In genomic region chr13:70637662-70638291, GRCm38 (mm10) we compare ENCODE assay signal across 8 mouse cellular contexts. TPM values are rescaled to one million over a fixed set of nuclear protein-coding genes. Genes with fewer than 3 reads are reported as not detected.
DNase-seq lines count a peak whose midpoint lies in the region; ATAC-seq and TF ChIP-seq lines count a peak whose summit lies in the region.

No protein-coding gene starts in this region.

- H3K4me2 ChIP-seq in forebrain, embryonic 15.5 days (replicated peaks), result peak overlapping the region; percentile 74
- H3K4me2 ChIP-seq in lung, embryonic 14.5 days, result peak overlapping the region; percentile 85

- H3K4me1 ChIP-seq in ES-E14 (ENCODE audit: control insufficient read depth in 2 of 2, insufficient read depth in 2 of 2, low read length in 2 of 2, poor library complexity in 1 of 2), result peaks cover 0 to 7% of the 10 kb centered on the region in 2 experiments; a peak in 2 of 4 replicates
- H3K4me1 ChIP-seq in forebrain, embryonic 15.5 days, result peaks cover 27% of the 10 kb centered on the region
- peaks cover 11% of the 10 kb centered on the region; the same call in 1 of the 2 replicates for H3K4me1 ChIP-seq in lung, embryonic 14.5 days (ENCODE audit: insufficient read depth)
- H3K4me1 ChIP-seq in olfactory bulb, adult 2 months (ENCODE audit: control insufficient read depth, insufficient read depth, low read length), result peaks cover 10% of the 10 kb centered on the region
- H3K4me1 ChIP-seq in thymus, adult 2 months (replicated peaks; ENCODE audit: control insufficient read depth, insufficient read depth, low read length), result peaks cover 8% of the 10 kb centered on the region

- WGBS in forebrain, embryonic 15.5 days, result under 1% methylated on average over 42 of the region's 42 CpGs
- under 1% methylated on average over 40 of the region's 42 CpGs for WGBS in lung, embryonic 14.5 days
- WGBS in olfactory bulb, adult 2 months, result under 1% methylated on average over 42 of the region's 42 CpGs
- under 1% methylated on average over 42 of the region's 42 CpGs for WGBS in thymus, adult 2 months

- intact Hi-C loops in heart, postnatal 36 days (cut with DNase I), result no loop called here

- peak; percentile 89 for DNase-seq in ES-E14 (ENCODE audit: low read depth, low spot score)
- peak; percentile 94 for DNase-seq in cerebellum, adult 11-12 months
- DNase-seq in heart, postnatal 36 days, result peak; percentile 93 to 98
- DNase-seq in layer of hippocampus, adult 2 months (ENCODE audit: low spot score in 2 of 2), result peak; percentile 96 to 98
- DNase-seq in lung, embryonic 14.5 days, result peak; percentile 98
- DNase-seq in thymus, adult 2 months, result peak; percentile 91

- H3K4me3 ChIP-seq in ES-E14 (ENCODE audit: insufficient read depth in 1 of 2, low read depth in 1 of 2, low read length in 2 of 2, poor library complexity in 1 of 2, severe bottlenecking in 1 of 2), result peak overlapping the region; percentile 59 to 99
- H3K4me3 ChIP-seq in forebrain, embryonic 15.5 days, result peak overlapping the region; percentile 74
- peak overlapping the region; percentile 82 for H3K4me3 ChIP-seq in layer of hippocampus, adult 2 months
- peak overlapping the region; percentile 95 for H3K4me3 ChIP-seq in lung, embryonic 14.5 days (ENCODE audit: low read depth, low read length)
- H3K4me3 ChIP-seq in olfactory bulb, adult 2 months (ENCODE audit: insufficient read depth, low read depth, low read length), result peak overlapping the region; percentile 99
- peak overlapping the region; percentile 86 for H3K4me3 ChIP-seq in thymus, adult 2 months (ENCODE audit: control insufficient read depth, insufficient read depth, low read length)

- H3K27me3 ChIP-seq in forebrain, embryonic 15.5 days, result no peaks in the 10 kb centered on the region
- H3K27me3 ChIP-seq in lung, embryonic 14.5 days (ENCODE audit: insufficient read depth, low read length), result no peaks in the 10 kb centered on the region
- H3K27me3 ChIP-seq in thymus, adult 2 months (ENCODE audit: control insufficient read depth, insufficient read depth, low read length), result no peaks in the 10 kb centered on the region

- H3K9ac ChIP-seq in ES-E14 (ENCODE audit: insufficient read depth, low read depth, low read length, poor library complexity, severe bottlenecking), result peak overlapping the region; percentile 98
- peak overlapping the region; percentile 80 for H3K9ac ChIP-seq in forebrain, embryonic 15.5 days (replicated peaks)
- peak overlapping the region; percentile 86 for H3K9ac ChIP-seq in lung, embryonic 14.5 days

- H3K9me3 ChIP-seq in ES-E14 (ENCODE audit: control insufficient read depth, insufficient read depth, low read depth, low read length), result no peaks in the 10 kb centered on the region
- no peaks in the 10 kb centered on the region for H3K9me3 ChIP-seq in forebrain, embryonic 15.5 days
- H3K9me3 ChIP-seq in lung, embryonic 14.5 days (ENCODE audit: low read depth, low read length), result no peaks in the 10 kb centered on the region

- peak; percentile 23; the same call in 1 of the 2 replicates for TF ChIP-seq POLR2A in olfactory bulb, adult 2 months (IDR thresholded peaks at IDR 0.05; ENCODE audit: insufficient read depth, low read depth, low read length)
- TF ChIP-seq POLR2A in thymus, adult 2 months (IDR thresholded peaks at IDR 0.05; ENCODE audit: control insufficient read depth, extremely low read depth, insufficient read depth, low read length, poor library complexity), result peak; percentile 33; the same call in 1 of the 2 replicates

- ATAC-seq in forebrain, embryonic 15.5 days (replicated peaks), result peak; percentile 97
- peak; percentile 97 for ATAC-seq in lung, embryonic 14.5 days (ENCODE audit: insufficient read depth)

- peak overlapping the region; percentile 89; the same call in 1 of the 2 replicates for H3K27ac ChIP-seq in ES-E14 (ENCODE audit: insufficient read depth, low read depth, low read length, poor library complexity, severe bottlenecking)
- H3K27ac ChIP-seq in forebrain, embryonic 15.5 days (replicated peaks), result peak overlapping the region; percentile 95
- H3K27ac ChIP-seq in layer of hippocampus, adult 2 months, result peak overlapping the region; percentile 100
- peak overlapping the region; percentile 85 for H3K27ac ChIP-seq in lung, embryonic 14.5 days (ENCODE audit: low read depth)
- H3K27ac ChIP-seq in olfactory bulb, adult 2 months (ENCODE audit: insufficient read depth, low read depth, low read length), result peak overlapping the region; percentile 99
- peak overlapping the region; percentile 85 for H3K27ac ChIP-seq in thymus, adult 2 months (ENCODE audit: control insufficient read depth, insufficient read depth, low read length)

- peak; percentile 79 for TF ChIP-seq CTCF in layer of hippocampus, adult 2 months (conservative IDR thresholded peaks at IDR 0.05)
- TF ChIP-seq CTCF in lung, embryonic 14.5 days (IDR thresholded peaks at IDR 0.05; ENCODE audit: low read depth), result peak; percentile 71
- no peak for TF ChIP-seq CTCF in olfactory bulb, adult 2 months (IDR thresholded peaks at IDR 0.05; ENCODE audit: insufficient read depth, low read depth, low read length)
- 0 out of 2 replicates have a peak, but pooled peaks have one; percentile 54 for TF ChIP-seq CTCF in thymus, adult 2 months (IDR thresholded peaks at IDR 0.05; ENCODE audit: borderline replicate concordance, control insufficient read depth, extremely low read depth, insufficient read depth, low read length, poor library complexity)

- in situ Hi-C loops in ES-E14 (cut with MboI; ENCODE audit: low sequenced_read_pairs in 2 of 2, unreplicated experiment in 2 of 2), result loop anchor here in 1 of 2 experiments (25.0 kb wide), 2 partner anchors 200 to 350 kb away; partner anchors contain the start of gene Adamts16

- no peaks in the 10 kb centered on the region for H3K36me3 ChIP-seq in ES-E14 (ENCODE audit: control insufficient read depth, insufficient read depth, low read length, poor library complexity, severe bottlenecking)
- H3K36me3 ChIP-seq in forebrain, embryonic 15.5 days, result no peaks in the 10 kb centered on the region
- no peaks in the 10 kb centered on the region for H3K36me3 ChIP-seq in lung, embryonic 14.5 days (ENCODE audit: insufficient read depth)
- no peaks in the 10 kb centered on the region for H3K36me3 ChIP-seq in thymus, adult 2 months (ENCODE audit: control insufficient read depth, insufficient read depth, low read length)

TF ChIP-seq in ES-E14, 5 proteins besides CTCF, POLR2A, EP300 and RAD21:
- TF ChIP-seq MAFK (IDR thresholded peaks at IDR 0.05; ENCODE audit: insufficient read depth, low read depth, low read length) (no peak), HCFC1 (IDR thresholded peaks at IDR 0.05; ENCODE audit: borderline replicate concordance, insufficient read depth, low read length) (peak; percentile 92), CHD2 (IDR thresholded peaks at IDR 0.05; ENCODE audit: low read depth, low read length) (no peak), ZNF384 (IDR thresholded peaks at IDR 0.05; ENCODE audit: low read depth, low read length) (no peak), ZC3H11A (IDR thresholded peaks at IDR 0.05; ENCODE audit: borderline replicate concordance, low read depth, low read length) (no peak)

RNA-seq across cellular contexts. Expression of gene Ice1, which starts 0.3 kb away (rescaled TPM):
- 56.4 and 60.6 TPM in 2 replicates for total RNA-seq in ES-E14 (2012; rRNA removed)
- 31.3 and 31.4 TPM in 2 replicates for polyA plus RNA-seq in forebrain, embryonic 15.5 days (2015; fragmentation: Nextera tagmentation; extraction: Ambion mirVana)
- 10 to 100 TPM; 25.6 to 27.2 TPM for total RNA-seq in heart, postnatal 36 days (2021)
- total RNA-seq in layer of hippocampus, adult 2 months (2021), result 10 to 100 TPM; 64.1 to 70.3 TPM
- polyA plus RNA-seq in lung, embryonic 14.5 days (2014; fragmentation: Nextera tagmentation; extraction: Ambion mirVana), result 28.2 and 31.8 TPM in 2 replicates
- 59.6 TPM in 1 of 2 replicates, not detected in the other for polyA plus RNA-seq in olfactory bulb, adult 2 months (2012; ENCODE audit: insufficient read depth, insufficient read length, low replicate concordance, missing spikeins)
- 35.7 and 36.7 TPM in 2 replicates for polyA plus RNA-seq in thymus, adult 2 months (2012; rRNA removed)

Comparison
In these comparisons a context has a peak if more than half of its experiments do, and no peak if none do; other contexts are left out.
1. Peak in every context shown above with its lines: DNase-seq, ATAC-seq, H3K4me3 ChIP-seq and H3K27ac ChIP-seq.